Mouse (Mus musculus) colon, adult 2 months (tissue): ENCODE measurements around the gene Wdr64. TPM values are rescaled to one million over a fixed set of nuclear protein-coding genes. Genes with fewer than 3 reads are reported as not detected.

Experiments
- polyA plus RNA-seq: library from polyadenylated mRNA; depleted of rRNA; stranded (reverse); fragments of >200 nt; gene quantifications from 2 replicates; pipeline ENCODE4 v1.2.3, GENCODE M21; 2012; rRNA removed

Gene Wdr64
- polyA plus RNA-seq, result not detected in 2 replicates

DNA sequence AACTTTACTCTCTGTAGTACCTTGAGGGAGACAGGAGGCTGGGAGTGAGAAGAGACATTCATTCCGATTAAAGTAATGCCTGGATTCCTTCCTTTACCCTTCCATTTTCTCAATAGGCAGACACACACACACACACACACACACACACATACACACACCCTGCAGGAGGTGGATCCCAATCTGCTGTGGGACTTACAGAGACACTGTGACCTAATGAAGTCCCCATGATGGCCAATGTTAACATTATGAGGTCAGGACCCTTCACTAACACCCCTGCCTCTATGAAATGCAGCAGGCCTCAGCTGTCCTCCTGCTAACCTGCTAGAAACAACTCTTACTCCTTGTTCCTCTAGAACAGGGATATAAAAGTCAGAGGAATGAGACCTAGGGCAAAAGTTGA, at the start of gene Wdr64:
TSS of gene Wdr64 (plus strand) at position 301 of the 400 bp plus-strand sequence.

DNA sequence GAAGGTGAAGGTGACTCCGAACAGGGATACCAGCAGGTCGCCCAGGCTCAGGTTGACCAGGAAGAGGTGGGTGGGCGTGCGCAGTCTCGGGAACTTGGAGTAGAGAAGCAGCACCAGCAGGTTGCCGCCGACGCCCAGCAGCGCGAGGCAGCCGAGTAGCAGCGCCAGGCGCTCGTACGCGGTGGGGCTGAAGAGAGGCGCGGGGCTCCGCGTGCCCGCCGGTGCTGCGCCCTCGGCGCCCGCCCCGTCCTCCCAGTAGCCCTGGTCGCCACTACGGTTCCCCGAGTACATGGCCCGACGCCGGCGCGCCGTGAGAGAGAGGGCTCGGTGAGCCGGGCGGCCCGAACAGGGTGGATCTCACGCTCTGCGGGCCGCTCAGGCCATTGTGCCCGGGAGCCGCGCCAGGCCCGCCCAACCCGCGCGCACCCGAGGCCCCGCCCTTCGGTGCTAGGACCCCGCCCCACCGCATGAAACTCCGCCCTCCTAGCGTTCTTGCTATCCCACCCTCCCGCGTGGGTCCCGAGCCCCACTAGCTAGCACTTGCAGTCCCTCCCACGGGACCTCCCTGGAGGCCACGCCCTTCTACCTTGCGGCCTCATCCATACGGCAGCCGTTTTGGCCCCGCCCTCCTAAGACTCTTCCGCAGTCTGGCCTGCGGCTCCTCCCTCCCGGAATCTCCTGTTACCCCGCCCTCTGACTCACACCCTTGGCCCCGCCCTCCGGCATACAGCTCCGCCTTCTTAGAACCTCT, 6.0 kb upstream of the Wdr64 start, which contains the start of the genes Opn3 and Chml:
TSS of gene Opn3 (minus strand) at position 531 of the 751 bp plus-strand sequence.
TSS of gene Chml (minus strand) at position 656 of the 751 bp plus-strand sequence.

Other genes starting within 250 kb of the Wdr64 start
- 0.37 and 0.63 TPM in 2 replicates for gene Rgs7, start 206.1 kb upstream of the Wdr64 start, polyA plus RNA-seq
- 0.23 and 0.37 TPM in 2 replicates for gene Kmo, start 78.2 kb upstream of the Wdr64 start, polyA plus RNA-seq
- 26.1 and 26.6 TPM in 2 replicates for gene Fh1, start 73.0 kb upstream of the Wdr64 start, polyA plus RNA-seq
- 3.5 and 4.3 TPM in 2 replicates for gene Opn3, start 5.8 kb upstream of the Wdr64 start, polyA plus RNA-seq
- gene Chml, start 5.7 kb upstream of the Wdr64 start, polyA plus RNA-seq, result 20.1 and 27.8 TPM in 2 replicates
- gene Exo1, start 182.0 kb downstream of the Wdr64 start, polyA plus RNA-seq, result 0.48 and 0.65 TPM in 2 replicates
- gene Gm38100, start 221.7 kb downstream of the Wdr64 start, polyA plus RNA-seq, result not detected in 2 replicates